Mouse (Mus musculus): ENCODE results near the gene Zfp956. TPM values are rescaled to one million over a fixed set of nuclear protein-coding genes. Genes with fewer than 3 reads are reported as not detected.
"Not testable (repeated sequence)": the region's sequence is repeated elsewhere in the genome, so short reads cannot be mapped to it uniquely, and the experiment has no call there.

The Zfp956 gene
- polyA plus RNA-seq, 1 experiment = 14.8 TPM

- DNase-seq (ENCODE audit: low read depth) = not testable (repeated sequence)
Measured at GRCm38 (mm10) chr6:47968166-47968565, 15.0 kb downstream of the Zfp956 start.

GRCm38 (mm10) chr6:47974599-47974998 is 21.4 kb downstream of the Zfp956 start:
- DNase-seq (ENCODE audit: low read depth) = no peak

GRCm38 (mm10) chr6:47978897-47979368 is 25.7 kb downstream of the Zfp956 start:
- peak; percentile 41 for DNase-seq (ENCODE audit: low read depth)

GRCm38 (mm10) chr6:47983936-47984335 is 30.7 kb downstream of the Zfp956 start:
- DNase-seq (ENCODE audit: low read depth) = no peak

- DNase-seq (ENCODE audit: low read depth) = no peak
Measured at GRCm38 (mm10) chr6:47995661-47996060, 42.5 kb downstream of the Zfp956 start.

- DNase-seq (ENCODE audit: low read depth) = no peak
Measured at GRCm38 (mm10) chr6:48010727-48011126, 57.5 kb downstream of the Zfp956 start.

Other genes with a start within 250 kb of the Zfp956 start
- 113 and 201 TPM in 2 replicates for gene Pdia4, start 140.0 kb upstream of the Zfp956 start, polyA plus RNA-seq (2012; rRNA removed)
- gene Zfp786, start 122.5 kb upstream of the Zfp956 start, polyA plus RNA-seq (2012; rRNA removed) = 0.35 and 0.57 TPM in 2 replicates
- gene Zfp398, start 117.7 kb upstream of the Zfp956 start, polyA plus RNA-seq (2012; rRNA removed) = 7.7 and 8.8 TPM in 2 replicates
- gene Zfp282, start 76.2 kb upstream of the Zfp956 start, polyA plus RNA-seq (2012; rRNA removed) = 6.1 and 7.3 TPM in 2 replicates
- 9.9 and 10.1 TPM in 2 replicates for gene Zfp212, start 32.9 kb upstream of the Zfp956 start, polyA plus RNA-seq (2012; rRNA removed)
- gene Zfp777, start 95.5 kb downstream of the Zfp956 start, polyA plus RNA-seq (2012; rRNA removed) = 16.8 and 19.0 TPM in 2 replicates
- gene Zfp746, start 133.2 kb downstream of the Zfp956 start, polyA plus RNA-seq (2012; rRNA removed) = 15.4 and 15.9 TPM in 2 replicates

Measured in gonadal fat pad, adult 2 months (tissue).